Mouse (Mus musculus) liver, embryonic 14.5 days (tissue): ENCODE measurements around the gene Col4a2.

Experiments used
- CTCF ChIP-seq: IDR thresholded peaks from 2 replicates; pipeline ENCODE4 v1.5.1; 2016; ENCODE audit warnings: antibody characterized with exemption, low read depth, control low read depth
- EP300 ChIP-seq: IDR thresholded peaks from 2 replicates; pipeline ENCODE4 v1.6.1; 2016; ENCODE audit warnings: antibody characterized with exemption, low read depth

DNA sequence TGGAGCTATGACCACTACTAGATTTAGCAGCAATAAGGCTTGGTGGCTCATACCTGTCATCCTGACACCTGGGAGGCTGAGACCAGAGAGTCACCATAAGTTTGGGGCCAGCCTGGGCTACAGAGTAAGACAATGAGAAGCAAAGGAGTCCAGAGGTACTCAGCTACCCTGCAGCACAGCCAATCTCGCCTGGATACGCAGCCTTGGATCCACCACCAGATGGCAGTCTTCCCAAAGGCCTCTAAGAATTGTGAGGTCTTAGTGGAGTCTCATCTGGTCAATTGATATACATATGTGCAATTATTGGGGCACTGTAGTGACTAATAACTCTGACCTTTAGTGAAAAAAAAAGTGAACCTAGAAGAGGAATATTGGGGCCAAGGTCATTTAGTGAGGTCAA lies 107.0 kb downstream of the Col4a2 start:
- TF ChIP-seq CTCF (peak; percentile 83), EP300 (no peak)
